Mouse (Mus musculus) MEL (cell line): ENCODE measurements around the gene Zfp616. TPM values are rescaled to one million over a fixed set of nuclear protein-coding genes. Genes with fewer than 3 reads are reported as not detected.

Experiments
- DNase-seq: peaks from one replicate; pipeline ENCODE4 v3.0.0; 2011; ENCODE audit warnings: low read depth, low spot score
- H3K27ac ChIP-seq: 2 replicates; pipeline ENCODE4 v1.5.1; 2012; ENCODE audit warnings: low read depth, mild to moderate bottlenecking, control low read depth, low read length, moderate library complexity; ENCODE audit not compliant: control insufficient read depth
- H3K27me3 ChIP-seq, 2 experiments: fragments of 150-350 bp in 1 of 2; sonication (generic) in 1 of 2; 2 replicates each; pipeline ENCODE4 v1.6.1; 2012; ENCODE audit warnings: low read length in 2 of 2, mild to moderate bottlenecking in 2 of 2, improper control_type of control experiment in 1 of 2, moderate library complexity in 1 of 2; ENCODE audit not compliant: insufficient read depth in 2 of 2, control insufficient read depth in 1 of 2
- H3K36me3 ChIP-seq, 2 experiments: 2 replicates each; pipeline ENCODE4 v1.6.1; 2012 to 2014; ENCODE audit warnings: low read length in 2 of 2, improper control_type of control experiment in 1 of 2, inconsistent platforms in 1 of 2, mild to moderate bottlenecking in 1 of 2; ENCODE audit not compliant: insufficient read depth in 2 of 2, control insufficient read depth in 1 of 2
- H3K4me1 ChIP-seq, 2 experiments: fragments of 150-350 bp in 1 of 2; sonication (generic) in 1 of 2; 2 replicates each; pipeline ENCODE4 v1.6.1; 2012; ENCODE audit warnings: low read length in 2 of 2, improper control_type of control experiment in 1 of 2, mild to moderate bottlenecking in 1 of 2; ENCODE audit not compliant: insufficient read depth in 2 of 2, control insufficient read depth in 1 of 2
- H3K4me3 ChIP-seq, 2 experiments: fragments of 150-350 bp in 1 of 2; sonication (generic) in 1 of 2; 2 replicates each; pipeline ENCODE4 v1.5.1; 2012; ENCODE audit warnings: low read depth in 2 of 2, low read length in 2 of 2, mild to moderate bottlenecking in 2 of 2, moderate library complexity in 2 of 2, control low read depth in 1 of 2, improper control_type of control experiment in 1 of 2; ENCODE audit not compliant: control insufficient read depth in 1 of 2, insufficient read depth in 1 of 2
- H3K79me2 ChIP-seq: 2 replicates; pipeline ENCODE4 v1.6.1; 2012; ENCODE audit warnings: mild to moderate bottlenecking, low read length, moderate library complexity; ENCODE audit not compliant: control insufficient read depth, poor library complexity, insufficient read depth
- H3K9ac ChIP-seq: 2 replicates; pipeline ENCODE4 v1.6.1; 2012; ENCODE audit warnings: low read depth, mild to moderate bottlenecking, control low read depth, low read length, moderate library complexity; ENCODE audit not compliant: control insufficient read depth, poor library complexity, severe bottlenecking
- H3K9me3 ChIP-seq: fragments of 150-350 bp; sonication (generic); replicated peaks from 2 replicates; pipeline ENCODE4 v1.6.1; 2012; ENCODE audit warnings: mild to moderate bottlenecking, low read length, improper control_type of control experiment, moderate library complexity; ENCODE audit not compliant: insufficient read depth
- CHD1 ChIP-seq: IDR thresholded peaks from 2 replicates; pipeline ENCODE4 v1.6.1; 2012; ENCODE audit warnings: low read depth, mild to moderate bottlenecking, inconsistent platforms, low read length, improper control_type of control experiment
- CHD2 ChIP-seq: IDR thresholded peaks from 2 replicates; pipeline ENCODE4 v1.6.1; 2011; ENCODE audit warnings: low read length, improper control_type of control experiment
- CTCF ChIP-seq, 3 experiments: IDR thresholded peaks in 2 of 3; conservative IDR thresholded peaks in 1 of 3; 2 replicates each; pipeline ENCODE4 v1.5.1; 2011 to 2012; ENCODE audit warnings: low read length in 3 of 3, low read depth in 2 of 3, mild to moderate bottlenecking in 2 of 3, improper control_type of control experiment in 1 of 3, inconsistent platforms in 1 of 3, mixed read lengths in 1 of 3, moderate library complexity in 1 of 3; ENCODE audit not compliant: control insufficient read depth in 1 of 3, insufficient read depth in 1 of 3, poor library complexity in 1 of 3, severe bottlenecking in 1 of 3
- ELF1 ChIP-seq: IDR thresholded peaks from 2 replicates; pipeline ENCODE4 v1.6.1; 2014; ENCODE audit warnings: low read depth, mild to moderate bottlenecking, inconsistent platforms, low read length, improper control_type of control experiment, moderate library complexity
- EP300 ChIP-seq, 2 experiments: IDR thresholded peaks; 2 replicates each; pipeline ENCODE4 v1.6.1; 2011; ENCODE audit warnings: improper control_type of control experiment in 2 of 2, low read length in 2 of 2, low read depth in 1 of 2, mild to moderate bottlenecking in 1 of 2
- ETS1 ChIP-seq: IDR thresholded peaks from 2 replicates; pipeline ENCODE4 v1.6.1; 2012; ENCODE audit warnings: low read depth, mild to moderate bottlenecking, inconsistent platforms, low read length, improper control_type of control experiment, moderate library complexity
- HCFC1 ChIP-seq: IDR thresholded peaks from 2 replicates; pipeline ENCODE4 v1.6.1; 2012; ENCODE audit warnings: low read depth, mild to moderate bottlenecking, inconsistent platforms, low read length, improper control_type of control experiment, moderate library complexity
- KAT2A ChIP-seq: conservative IDR thresholded peaks from 2 replicates; pipeline ENCODE4 v1.6.1; 2012; ENCODE audit warnings: low read depth, low read length, improper control_type of control experiment, inconsistent platforms
- MAFK ChIP-seq: IDR thresholded peaks from 2 replicates; pipeline ENCODE4 v1.6.1; 2011; ENCODE audit warnings: low read depth, mild to moderate bottlenecking, low read length, improper control_type of control experiment, borderline replicate concordance
- MAX ChIP-seq: IDR thresholded peaks from 2 replicates; pipeline ENCODE4 v1.6.1; 2011; ENCODE audit warnings: low read length, improper control_type of control experiment
- MAZ ChIP-seq: IDR thresholded peaks from 2 replicates; pipeline ENCODE4 v1.6.1; 2012; ENCODE audit warnings: low read depth, mild to moderate bottlenecking, inconsistent platforms, low read length, improper control_type of control experiment
- MEF2A ChIP-seq: IDR thresholded peaks from 2 replicates; pipeline ENCODE4 v1.6.1; 2014; ENCODE audit warnings: low read depth, mild to moderate bottlenecking, inconsistent platforms, low read length, improper control_type of control experiment; ENCODE audit not compliant: poor library complexity, insufficient replicate concordance, severe bottlenecking; ENCODE audit errors: extremely low read depth
- MYB ChIP-seq: IDR thresholded peaks from 2 replicates; pipeline ENCODE4 v1.6.1; 2011; ENCODE audit warnings: mild to moderate bottlenecking, low read depth, low read length, improper control_type of control experiment
- MYC ChIP-seq: IDR thresholded peaks from 2 replicates; pipeline ENCODE4 v1.6.1; 2011; ENCODE audit warnings: low read depth, mild to moderate bottlenecking, low read length, improper control_type of control experiment, moderate library complexity
- NRF1 ChIP-seq: IDR thresholded peaks from 2 replicates; pipeline ENCODE4 v1.6.1; 2014; ENCODE audit warnings: low read depth, mild to moderate bottlenecking, inconsistent platforms, low read length, improper control_type of control experiment, moderate library complexity; ENCODE audit not compliant: poor library complexity, insufficient read depth, severe bottlenecking
- POLR2AphosphoS2 ChIP-seq: IDR thresholded peaks from 2 replicates; pipeline ENCODE4 v1.6.1; 2011; ENCODE audit warnings: low read length, improper control_type of control experiment
- POLR2AphosphoS5 ChIP-seq: IDR thresholded peaks from 2 replicates; pipeline ENCODE4 v1.6.1; 2012; ENCODE audit warnings: low read depth, borderline replicate concordance, mild to moderate bottlenecking, inconsistent platforms, low read length, moderate library complexity, mixed read lengths
- RAD21 ChIP-seq: IDR thresholded peaks from 2 replicates; pipeline ENCODE4 v1.6.1; 2011; ENCODE audit warnings: mild to moderate bottlenecking, low read depth, low read length, improper control_type of control experiment
- RCOR1 ChIP-seq: IDR thresholded peaks from 2 replicates; pipeline ENCODE4 v1.6.1; 2012; ENCODE audit warnings: low read depth, mild to moderate bottlenecking, inconsistent platforms, low read length, improper control_type of control experiment
- SIN3A ChIP-seq: IDR thresholded peaks from 2 replicates; pipeline ENCODE4 v1.6.1; 2012; ENCODE audit warnings: low read length, improper control_type of control experiment, inconsistent platforms
- SMC3 ChIP-seq: IDR thresholded peaks from 2 replicates; pipeline ENCODE4 v1.6.1; 2011; ENCODE audit warnings: low read depth, low read length, improper control_type of control experiment
- TAL1 ChIP-seq: IDR thresholded peaks from 2 replicates; pipeline ENCODE4 v1.6.1; 2012; ENCODE audit warnings: mild to moderate bottlenecking, inconsistent platforms, low read length, moderate library complexity, mixed read lengths
- TCF12 ChIP-seq: IDR thresholded peaks from 2 replicates; pipeline ENCODE4 v1.6.1; 2014; ENCODE audit warnings: low read depth, mild to moderate bottlenecking, inconsistent platforms, low read length, improper control_type of control experiment, moderate library complexity
- ZC3H11A ChIP-seq: IDR thresholded peaks from 2 replicates; pipeline ENCODE4 v1.6.1; 2012; ENCODE audit warnings: low read depth, mild to moderate bottlenecking, inconsistent platforms, low read length, improper control_type of control experiment
- ZMIZ1 ChIP-seq: IDR thresholded peaks from 2 replicates; pipeline ENCODE4 v1.6.1; 2012; ENCODE audit warnings: low read depth, mild to moderate bottlenecking, inconsistent platforms, low read length, improper control_type of control experiment, moderate library complexity
- polyA plus RNA-seq, 2 experiments: library from polyadenylated mRNA; stranded (reverse) in 1 of 2; unstranded in 1 of 2; fragments of >175 nt in 1 of 2; fragments of >200 nt in 1 of 2; gene quantifications; 2 replicates each; pipeline versions ENCODE4 v1.2.1 to v1.2.4; 2012; ENCODE audit warnings: low replicate concordance in 2 of 2, low read depth in 1 of 2; ENCODE audit not compliant: insufficient read length in 2 of 2, insufficient read depth in 1 of 2, missing spikeins in 1 of 2
- total RNA-seq: library from RNA; depleted of rRNA; stranded (reverse); fragments of 300-350 nt; gene quantifications from 2 replicates; pipeline ENCODE4 v1.2.3, GENCODE M21; 2012; rRNA removed

Gene Zfp616
- total RNA-seq (not detected in 2 replicates), polyA plus RNA-seq (not detected)

DNA sequence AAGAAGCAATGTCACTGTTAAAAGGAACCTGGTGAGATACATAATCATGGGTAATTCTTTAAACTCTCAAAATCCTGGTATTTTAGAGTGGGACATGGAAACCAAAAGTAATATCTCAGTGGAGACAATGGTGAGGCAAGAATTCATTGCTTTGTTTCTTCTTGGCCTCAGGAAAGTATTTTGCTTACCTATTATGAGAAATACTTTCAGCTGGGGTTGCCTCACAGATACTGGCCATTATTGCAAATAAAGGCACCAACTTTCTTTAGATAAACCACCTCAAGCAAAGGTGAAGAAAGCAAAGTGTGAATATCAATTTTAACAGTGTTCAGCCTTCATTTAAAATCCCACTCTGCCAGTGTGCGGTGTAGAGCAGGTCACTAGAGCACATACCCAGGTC lies at the start of gene Zfp616:
Gene Zfp616 (plus strand): TSS at position 301 of the 400 bp plus-strand sequence.
- no peaks in the 10 kb centered on the region for H3K36me3 ChIP-seq
- no peaks in the 10 kb centered on the region for H3K9me3 ChIP-seq
- no peaks in the 10 kb centered on the region for H3K79me2 ChIP-seq
- DNase-seq: no peak
- H3K27ac ChIP-seq: no peak within 1 kb of the TSS
- no peak within 1 kb of the TSS for H3K4me3 ChIP-seq
- TF ChIP-seq EP300 (IDR thresholded peaks at IDR 0.05; ENCODE audit: low read depth in 1 of 2, low read length in 2 of 2): no peak
- no peak for TF ChIP-seq HCFC1
- no peak for TF ChIP-seq MAZ
- TF ChIP-seq SMC3: no peak
- TF ChIP-seq POLR2AphosphoS5: no peak
- no peak for TF ChIP-seq ELF1
- TF ChIP-seq CTCF (IDR thresholded peaks at IDR 0.05 in 2 of 3, conservative IDR thresholded peaks at IDR 0.05 in 1 of 3; ENCODE audit: control insufficient read depth in 1 of 3, insufficient read depth in 1 of 3, low read depth in 2 of 3, low read length in 3 of 3, poor library complexity in 1 of 3, severe bottlenecking in 1 of 3): no peak
- TF ChIP-seq KAT2A: no peak
- no peak for TF ChIP-seq ETS1
- TF ChIP-seq POLR2AphosphoS2: no peak
- no peak for TF ChIP-seq RCOR1
- no peak for TF ChIP-seq CHD2
- TF ChIP-seq MAX: no peak
- no peak for TF ChIP-seq MYC
- no peaks in the 10 kb centered on the region for H3K4me1 ChIP-seq
- H3K9ac ChIP-seq: no peak within 1 kb of the TSS
- H3K27me3 ChIP-seq: no peaks in the 10 kb centered on the region

DNA sequence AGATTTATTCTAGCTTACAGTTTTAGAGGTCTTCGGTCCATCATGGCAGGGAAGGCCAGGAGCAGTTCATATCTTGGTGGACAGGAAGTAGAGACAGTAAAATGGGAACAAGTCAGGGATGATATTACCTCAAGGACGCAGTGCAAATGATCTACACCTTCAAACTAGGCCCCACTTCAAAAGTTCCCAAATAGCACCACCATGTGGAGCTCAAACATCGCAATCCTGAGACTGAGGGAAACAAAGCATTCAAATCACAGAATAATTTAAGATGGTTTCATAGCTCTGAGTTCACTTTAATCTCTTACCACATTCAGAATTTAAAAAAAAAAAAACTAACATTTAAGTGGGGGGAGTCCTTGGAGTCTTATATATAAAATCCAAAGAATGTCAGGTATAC lies 18.4 kb upstream of the Zfp616 start:
- peak; percentile 4 for DNase-seq
- Histone ChIP-seq H3K9me3 (no peaks in the 10 kb centered on the region), H3K27me3 (no peaks in the 10 kb centered on the region)

More for the DNA sequence above, 18.4 kb upstream of the Zfp616 start:
- TF ChIP-seq MAZ (no peak), ZC3H11A (no peak), MYB (no peak), CHD1 (no peak), HCFC1 (no peak), POLR2AphosphoS2 (no peak), CHD2 (no peak), MAFK (no peak), SMC3 (0 out of 2 replicates have a peak, but pooled peaks have one; percentile 15), ZMIZ1 (no peak), RCOR1 (no peak), SIN3A (no peak), TAL1 (no peak), MEF2A (no peak), RAD21 (peak; percentile 29), CTCF (IDR thresholded peaks at IDR 0.05 in 2 of 3, conservative IDR thresholded peaks at IDR 0.05 in 1 of 3; ENCODE audit: control insufficient read depth in 1 of 3, insufficient read depth in 1 of 3, low read depth in 2 of 3, low read length in 3 of 3, poor library complexity in 1 of 3, severe bottlenecking in 1 of 3) (peak in 1 of 3 experiments; percentile 18; a peak in 2 of 6 replicates), EP300 (IDR thresholded peaks at IDR 0.05; ENCODE audit: low read depth in 1 of 2, low read length in 2 of 2) (no peak), NRF1 (no peak), TCF12 (no peak)
- H3K36me3 ChIP-seq: no peaks in the 10 kb centered on the region
- H3K4me1 ChIP-seq: no peaks in the 10 kb centered on the region
- no peak overlapping the region for H3K4me3 ChIP-seq
- H3K27ac ChIP-seq: no peak overlapping the region
- H3K79me2 ChIP-seq: no peaks in the 10 kb centered on the region
- no peak overlapping the region for H3K9ac ChIP-seq
